Mouse (Mus musculus) kidney, embryonic 15.5 days (tissue): ENCODE data around the gene C1ql4. TPM values are rescaled to one million over a fixed set of nuclear protein-coding genes. Genes with fewer than 3 reads are reported as not detected.

ENCODE experiments used
- ATAC-seq: fragments of 200-750 bp; cut with Nextera tagmentation; replicated peaks from 2 replicates; pipeline ENCODE4 v1.8.0; 2017; ENCODE audit warnings: moderate TSS enrichment; ENCODE audit not compliant: low FRiP score
- H3K27ac ChIP-seq: fragments of 300-500 bp; sonication (generic); 2 replicates; pipeline ENCODE4 v1.5.1; 2015; ENCODE audit warnings: mild to moderate bottlenecking, inconsistent platforms
- H3K27me3 ChIP-seq: fragments of 300-500 bp; sonication (generic); 2 replicates; pipeline ENCODE4 v1.6.1; 2015; ENCODE audit warnings: inconsistent platforms
- H3K36me3 ChIP-seq: fragments of 300-500 bp; sonication (generic); 2 replicates; pipeline ENCODE4 v1.6.1; 2015; ENCODE audit warnings: inconsistent platforms
- H3K4me1 ChIP-seq: fragments of 300-500 bp; sonication (generic); 2 replicates; pipeline ENCODE4 v1.6.1; 2015; ENCODE audit warnings: inconsistent platforms
- H3K4me2 ChIP-seq: fragments of 300-500 bp; sonication (generic); 2 replicates; pipeline ENCODE4 v1.6.1; 2015; ENCODE audit warnings: moderate library complexity, mild to moderate bottlenecking, inconsistent platforms
- H3K4me3 ChIP-seq: fragments of 300-500 bp; sonication (generic); replicated peaks from 2 replicates; pipeline ENCODE4 v1.5.1; 2015; ENCODE audit warnings: mild to moderate bottlenecking, inconsistent platforms
- H3K9ac ChIP-seq: fragments of 300-500 bp; sonication (generic); 2 replicates; pipeline ENCODE4 v1.6.1; 2015; ENCODE audit warnings: mild to moderate bottlenecking, inconsistent platforms
- H3K9me3 ChIP-seq: fragments of 300-500 bp; sonication (generic); replicated peaks from 2 replicates; pipeline ENCODE4 v1.6.1; 2016; ENCODE audit warnings: inconsistent platforms
- WGBS: fragments of 180-500 bp; shearing (Covaris S2); methylation state at CpG from one replicate; pipeline ENCODE4 v1.1.7; 2015; ENCODE audit warnings: mixed read lengths; 5-methylcytosine and 5-hydroxymethylcytosine counted together
- polyA plus RNA-seq: library from polyadenylated mRNA; unstranded; fragments of >200 nt; fragmentation: Nextera tagmentation; extraction: Ambion mirVana; gene quantifications from 2 replicates; pipeline ENCODE4 v1.2.1, GENCODE M21; 2015

Gene C1ql4
- polyA plus RNA-seq, result 0.72 and 1.1 TPM in 2 replicates

- ATAC-seq, result no peak
- Histone ChIP-seq H3K4me1 (peaks cover 43% of the 10 kb centered on the region), H3K4me3 (peak within 1 kb of the TSS; percentile 34), H3K36me3 (peaks cover 8% of the 10 kb centered on the region), H3K9ac (no peak within 1 kb of the TSS), H3K4me2 (peak within 1 kb of the TSS; percentile 60), H3K27ac (no peak within 1 kb of the TSS), H3K27me3 (peaks cover 84% of the 10 kb centered on the region), H3K9me3 (no peaks in the 10 kb centered on the region)
- 6% methylated on average over 60 of the region's 60 CpGs for WGBS
Observed at GRCm38 (mm10) chr15:99087253-99088075, at the start of gene C1ql4. TSS of gene C1ql4 (minus strand) at chr15:99087817.

- H3K27me3 ChIP-seq, result no peaks in the 10 kb centered on the region
- peak overlapping the region; percentile 31; the same call in 1 of the 2 replicates for H3K9ac ChIP-seq
- 0 out of 2 replicates have a peak overlapping the region, but pooled peaks have one; percentile 2 for H3K4me3 ChIP-seq
- no peaks in the 10 kb centered on the region for H3K9me3 ChIP-seq
- peaks cover 27% of the 10 kb centered on the region for H3K4me1 ChIP-seq
- H3K27ac ChIP-seq, result peak overlapping the region; percentile 28
- H3K36me3 ChIP-seq, result peaks cover 3% of the 10 kb centered on the region; the same call in 1 of the 2 replicates
- no peak for ATAC-seq
- H3K4me2 ChIP-seq, result peak overlapping the region; percentile 27; the same call in 1 of the 2 replicates
- 43% methylated on average over 22 of the region's 22 CpGs for WGBS
Observed at GRCm38 (mm10) chr15:99129956-99130910, 42.6 kb upstream of the C1ql4 start.

- no peak overlapping the region for H3K4me3 ChIP-seq
Observed at GRCm38 (mm10) chr15:99129441-99129840, 41.8 kb upstream of the C1ql4 start.

GRCm38 (mm10) chr15:99127851-99128522 is 40.4 kb upstream of the C1ql4 start:
- Histone ChIP-seq H3K9me3 (no peaks in the 10 kb centered on the region), H3K36me3 (peaks cover 3% of the 10 kb centered on the region; the same call in 1 of the 2 replicates), H3K9ac (peak overlapping the region; percentile 91), H3K27me3 (no peaks in the 10 kb centered on the region), H3K4me1 (peaks cover 27% of the 10 kb centered on the region), H3K27ac (no peak overlapping the region), H3K4me2 (peak overlapping the region; percentile 80), H3K4me3 (peak overlapping the region; percentile 83)
- 65% methylated on average over 6 of the region's 6 CpGs for WGBS
- no peak for ATAC-seq

More at GRCm38 (mm10) chr15:99129441-99129840, 41.8 kb upstream of the C1ql4 start:
- Histone ChIP-seq H3K36me3 (peaks cover 3% of the 10 kb centered on the region; the same call in 1 of the 2 replicates), H3K9me3 (no peaks in the 10 kb centered on the region), H3K9ac (peak overlapping the region; percentile 31; the same call in 1 of the 2 replicates), H3K4me1 (peaks cover 27% of the 10 kb centered on the region), H3K27ac (peak overlapping the region; percentile 28), H3K27me3 (no peaks in the 10 kb centered on the region), H3K4me2 (peak overlapping the region; percentile 27; the same call in 1 of the 2 replicates)
- WGBS, result 69% methylated on average over 11 of the region's 11 CpGs
- no peak for ATAC-seq

GRCm38 (mm10) chr15:99126816-99127365 is 39.3 kb upstream of the C1ql4 start:
- Histone ChIP-seq H3K4me3 (peak overlapping the region; percentile 83), H3K27me3 (no peaks in the 10 kb centered on the region), H3K9ac (peak overlapping the region; percentile 91), H3K27ac (peak overlapping the region; percentile 97), H3K4me1 (peaks cover 27% of the 10 kb centered on the region), H3K9me3 (no peaks in the 10 kb centered on the region), H3K4me2 (peak overlapping the region; percentile 80), H3K36me3 (no peaks in the 10 kb centered on the region)
- WGBS, result under 1% methylated on average over 34 of the region's 35 CpGs
- ATAC-seq, result peak; percentile 23; the same call in 1 of the 2 replicates

GRCm38 (mm10) chr15:99126081-99126815 is 38.6 kb upstream of the C1ql4 start:
- Histone ChIP-seq H3K4me2 (peak overlapping the region; percentile 80), H3K27me3 (no peaks in the 10 kb centered on the region), H3K27ac (peak overlapping the region; percentile 97), H3K36me3 (no peaks in the 10 kb centered on the region), H3K9ac (peak overlapping the region; percentile 91), H3K4me1 (peaks cover 27% of the 10 kb centered on the region), H3K9me3 (no peaks in the 10 kb centered on the region), H3K4me3 (peak overlapping the region; percentile 83)
- ATAC-seq, result peak; percentile 90
- WGBS, result under 1% methylated on average over 107 of the region's 115 CpGs

GRCm38 (mm10) chr15:99125711-99126080 is 38.1 kb upstream of the C1ql4 start, which contains the start of gene Spats2:
TSS of gene Spats2 (plus strand) at chr15:99125916.
- no peaks in the 10 kb centered on the region for H3K27me3 ChIP-seq
- no peaks in the 10 kb centered on the region for H3K9me3 ChIP-seq
- WGBS, result 2% methylated on average over 12 of the region's 12 CpGs
- peak within 1 kb of the TSS; percentile 80 for H3K4me2 ChIP-seq
- ATAC-seq, result no peak
- peak within 1 kb of the TSS; percentile 83 for H3K4me3 ChIP-seq
- H3K36me3 ChIP-seq, result no peaks in the 10 kb centered on the region
- H3K4me1 ChIP-seq, result peaks cover 32% of the 10 kb centered on the region
- peak within 1 kb of the TSS; percentile 97 for H3K27ac ChIP-seq
- H3K9ac ChIP-seq, result peak within 1 kb of the TSS; percentile 91

GRCm38 (mm10) chr15:99122642-99123041 is 35.0 kb upstream of the C1ql4 start:
- no peak overlapping the region for H3K27ac ChIP-seq
- no peak overlapping the region for H3K9ac ChIP-seq
- no peak overlapping the region for H3K4me3 ChIP-seq
- ATAC-seq, result no peak
- H3K27me3 ChIP-seq, result no peaks in the 10 kb centered on the region
- H3K9me3 ChIP-seq, result no peaks in the 10 kb centered on the region
- no peaks in the 10 kb centered on the region for H3K36me3 ChIP-seq
- 50% methylated on average over 2 of the region's 2 CpGs for WGBS
- H3K4me1 ChIP-seq, result peaks cover 12% of the 10 kb centered on the region
- no peak overlapping the region for H3K4me2 ChIP-seq

GRCm38 (mm10) chr15:99120814-99121213 is 33.2 kb upstream of the C1ql4 start:
- no peaks in the 10 kb centered on the region for H3K36me3 ChIP-seq
- H3K27me3 ChIP-seq, result no peaks in the 10 kb centered on the region
- peak overlapping the region; percentile 71 for H3K27ac ChIP-seq
- H3K4me1 ChIP-seq, result peaks cover 20% of the 10 kb centered on the region
- H3K4me2 ChIP-seq, result peak overlapping the region; percentile 30
- ATAC-seq, result peak; percentile 73
- H3K4me3 ChIP-seq, result no peak overlapping the region
- 3% methylated on average over 11 of the region's 11 CpGs for WGBS
- no peak overlapping the region for H3K9ac ChIP-seq
- no peaks in the 10 kb centered on the region for H3K9me3 ChIP-seq

- H3K4me2 ChIP-seq, result no peak overlapping the region
- peak overlapping the region; percentile 58; the same call in 1 of the 2 replicates for H3K27ac ChIP-seq
- H3K4me3 ChIP-seq, result no peak overlapping the region
- ATAC-seq, result no peak
- H3K36me3 ChIP-seq, result no peaks in the 10 kb centered on the region
- peaks cover 26% of the 10 kb centered on the region for H3K4me1 ChIP-seq
- H3K9ac ChIP-seq, result no peak overlapping the region
- no peaks in the 10 kb centered on the region for H3K27me3 ChIP-seq
- no peaks in the 10 kb centered on the region for H3K9me3 ChIP-seq
- 18% methylated on average over 11 of the region's 11 CpGs for WGBS
Observed at GRCm38 (mm10) chr15:99116539-99116938, 28.9 kb upstream of the C1ql4 start.
